Mouse (Mus musculus) ES-E14 (cell line): ENCODE results near the gene Haus2. TPM values are rescaled to one million over a fixed set of nuclear protein-coding genes. Genes with fewer than 3 reads are reported as not detected.
A peak's percentile ranks its signal among the peaks of the same experiment; 100 is the strongest.

Experiments used
- DNase-seq: peaks from one replicate; pipeline ENCODE4 v3.0.0-alpha.2; 2013; ENCODE audit warnings: low read depth, low spot score
- H3K27ac ChIP-seq: 2 replicates; pipeline ENCODE4 v1.5.1; 2012; ENCODE audit warnings: low read depth, mild to moderate bottlenecking, low read length, moderate library complexity, mixed read lengths; ENCODE audit not compliant: poor library complexity, insufficient read depth, severe bottlenecking
- H3K36me3 ChIP-seq: 2 replicates; pipeline ENCODE4 v1.6.1; 2012; ENCODE audit warnings: mild to moderate bottlenecking, low read length, moderate library complexity, mixed read lengths; ENCODE audit not compliant: control insufficient read depth, poor library complexity, insufficient read depth, severe bottlenecking
- H3K4me1 ChIP-seq, 2 experiments: fragments of 150-350 bp in 1 of 2; sonication (generic) in 1 of 2; 2 replicates each; pipeline ENCODE4 v1.6.1; 2012; ENCODE audit warnings: low read length in 2 of 2, mild to moderate bottlenecking in 1 of 2, mixed read lengths in 1 of 2; ENCODE audit not compliant: control insufficient read depth in 2 of 2, insufficient read depth in 2 of 2, poor library complexity in 1 of 2
- H3K4me3 ChIP-seq, 2 experiments: fragments of 150-350 bp in 1 of 2; sonication (generic) in 1 of 2; 2 replicates each; pipeline ENCODE4 v1.5.1; 2012; ENCODE audit warnings: low read length in 2 of 2, low read depth in 1 of 2, mild to moderate bottlenecking in 1 of 2, mixed read lengths in 1 of 2; ENCODE audit not compliant: insufficient read depth in 1 of 2, poor library complexity in 1 of 2, severe bottlenecking in 1 of 2
- H3K9ac ChIP-seq: 2 replicates; pipeline ENCODE4 v1.6.1; 2012; ENCODE audit warnings: low read depth, mild to moderate bottlenecking, low read length, mixed read lengths; ENCODE audit not compliant: poor library complexity, insufficient read depth, severe bottlenecking
- H3K9me3 ChIP-seq: fragments of 150-350 bp; sonication (generic); 2 replicates; pipeline ENCODE4 v1.6.1; 2012; ENCODE audit warnings: low read depth, mild to moderate bottlenecking, low read length; ENCODE audit not compliant: control insufficient read depth, insufficient read depth
- CHD2 ChIP-seq: IDR thresholded peaks from 2 replicates; pipeline ENCODE4 v1.6.1; 2014; ENCODE audit warnings: mild to moderate bottlenecking, low read depth, low read length, inconsistent platforms
- HCFC1 ChIP-seq: IDR thresholded peaks from 2 replicates; pipeline ENCODE4 v1.6.1; 2012; ENCODE audit warnings: low read length, inconsistent platforms, borderline replicate concordance; ENCODE audit not compliant: insufficient read depth
- MAFK ChIP-seq: IDR thresholded peaks from 2 replicates; pipeline ENCODE4 v1.6.1; 2014; ENCODE audit warnings: mild to moderate bottlenecking, low read depth, low read length, inconsistent platforms; ENCODE audit not compliant: insufficient read depth
- ZC3H11A ChIP-seq: IDR thresholded peaks from 2 replicates; pipeline ENCODE4 v1.6.1; 2012; ENCODE audit warnings: low read depth, mild to moderate bottlenecking, inconsistent platforms, low read length, borderline replicate concordance
- ZNF384 ChIP-seq: IDR thresholded peaks from 2 replicates; pipeline ENCODE4 v1.6.1; 2012; ENCODE audit warnings: low read depth, low read length, inconsistent platforms
- in situ Hi-C, 2 experiments: fragments of 600-800 bp; cut with MboI; formaldehyde crosslinking; loops; one replicate each; pipeline ENCODE4 v1.15.1; 2025; ENCODE audit warnings: low sequenced_read_pairs in 2 of 2, inconsistent platforms in 1 of 2; ENCODE audit not compliant: unreplicated experiment in 2 of 2
- total RNA-seq: library from RNA; depleted of rRNA; stranded (reverse); fragments of 300-350 nt; gene quantifications from 2 replicates; pipeline ENCODE4 v1.2.3, GENCODE M21; 2012

Gene Haus2
- total RNA-seq, 1 experiment, result 18.6 TPM

DNA sequence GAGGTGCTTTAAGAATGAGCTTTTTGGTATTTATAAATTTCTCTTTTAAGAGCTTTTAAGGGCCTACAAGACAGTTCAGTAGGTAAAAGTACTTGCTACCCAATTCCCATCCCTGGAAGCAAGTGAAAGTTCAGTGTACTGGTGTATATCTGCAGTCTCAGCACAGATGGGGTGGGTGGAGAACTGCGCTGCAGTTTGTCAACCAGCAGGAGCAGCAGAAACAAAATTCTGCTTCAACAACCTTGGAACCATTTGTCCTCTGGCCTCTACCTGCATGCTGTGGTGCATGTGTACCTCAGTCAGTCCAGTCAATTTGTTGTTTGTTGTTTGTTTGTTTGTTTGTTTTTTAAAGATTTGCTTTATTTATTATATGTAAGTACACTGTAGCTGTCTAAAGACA, 17.0 kb upstream of the Haus2 start:
- no peak overlapping the region for H3K4me3 ChIP-seq
- TF ChIP-seq MAFK (peak; percentile 28; the same call in 1 of the 2 replicates), HCFC1 (no peak), CHD2 (no peak), ZC3H11A (no peak), ZNF384 (no peak)
- H3K36me3 ChIP-seq, result no peaks in the 10 kb centered on the region; the same call in 1 of the 2 replicates
- DNase-seq, result no peak
- H3K9ac ChIP-seq, result no peak overlapping the region
- in situ Hi-C loops, result no loop called here
- no peaks in the 10 kb centered on the region for H3K4me1 ChIP-seq
- H3K27ac ChIP-seq, result no peak overlapping the region
- H3K9me3 ChIP-seq, result no peaks in the 10 kb centered on the region

- no peak overlapping the region for H3K4me3 ChIP-seq
- TF ChIP-seq ZNF384 (no peak), HCFC1 (no peak), ZC3H11A (no peak), MAFK (no peak), CHD2 (no peak)
- H3K9ac ChIP-seq, result no peak overlapping the region
- no peaks in the 10 kb centered on the region for H3K4me1 ChIP-seq
- H3K27ac ChIP-seq, result no peak overlapping the region
- no peaks in the 10 kb centered on the region for H3K9me3 ChIP-seq
- no peak for DNase-seq
- in situ Hi-C loops, result no loop called here
- peaks cover 2% of the 10 kb centered on the region; the same call in 1 of the 2 replicates for H3K36me3 ChIP-seq
Measured at GRCm38 (mm10) chr2:120597734-120598133, 11.4 kb upstream of the Haus2 start.

GRCm38 (mm10) chr2:120599506-120599905, 9.7 kb upstream of the Haus2 start:
- in situ Hi-C loops, result no loop called here
- Histone ChIP-seq H3K9me3 (no peaks in the 10 kb centered on the region), H3K9ac (no peak overlapping the region), H3K4me1 (no peaks in the 10 kb centered on the region), H3K4me3 (no peak overlapping the region), H3K27ac (no peak overlapping the region), H3K36me3 (peaks cover 2% of the 10 kb centered on the region; the same call in 1 of the 2 replicates)
- no peak for DNase-seq
- no peak for TF ChIP-seq ZC3H11A
- no peak for TF ChIP-seq CHD2
- TF ChIP-seq HCFC1, result no peak
- no peak for TF ChIP-seq MAFK
- no peak for TF ChIP-seq ZNF384

DNA sequence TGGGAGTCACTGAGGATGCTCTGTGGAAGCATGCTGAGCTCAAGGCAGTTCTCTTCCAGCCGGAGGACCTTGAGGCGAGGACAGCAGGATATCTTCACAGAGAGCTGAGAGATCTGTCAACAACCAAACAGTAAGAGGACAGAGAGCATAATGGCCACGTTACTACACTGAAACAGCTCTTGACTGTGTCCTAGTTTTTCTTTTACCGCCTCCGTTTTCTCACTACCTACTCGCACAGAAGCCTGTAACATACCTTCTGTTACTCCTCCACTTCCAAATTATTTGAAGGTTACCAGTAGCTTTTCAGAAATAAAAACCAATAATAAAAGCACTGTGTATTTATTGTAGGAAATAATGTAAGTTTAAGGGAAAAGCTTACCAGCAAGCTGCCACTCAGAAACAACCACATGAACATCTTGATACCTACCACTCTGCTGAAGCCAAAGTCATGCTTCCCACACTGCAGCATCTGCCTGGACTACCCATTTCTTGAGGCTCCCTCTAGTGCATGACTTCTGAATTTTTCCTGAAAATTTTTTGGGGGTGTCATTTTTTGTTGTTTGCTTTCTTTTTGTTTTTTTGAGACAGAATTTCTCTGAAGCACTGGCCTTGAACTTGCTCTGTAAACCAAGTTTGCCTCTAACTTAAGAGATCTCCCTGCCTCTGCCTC, 3.0 kb upstream of the Haus2 start:
- in situ Hi-C loops, result no loop called here
- DNase-seq, result no peak
- no peak overlapping the region for H3K27ac ChIP-seq
- no peak for TF ChIP-seq CHD2
- TF ChIP-seq MAFK, result no peak
- TF ChIP-seq ZNF384, result no peak
- TF ChIP-seq ZC3H11A, result no peak
- TF ChIP-seq HCFC1, result no peak
- H3K4me3 ChIP-seq, result no peak overlapping the region
- H3K4me1 ChIP-seq, result 0 out of 4 replicates have a peak, but pooled peaks cover 0 to 2% of the 10 kb centered on the region in 2 experiments
- H3K9ac ChIP-seq, result no peak overlapping the region
- H3K36me3 ChIP-seq, result peaks cover 3% of the 10 kb centered on the region; the same call in 1 of the 2 replicates
- no peaks in the 10 kb centered on the region for H3K9me3 ChIP-seq
